Mouse (Mus musculus) kidney, adult 2 months (tissue): ENCODE data around the gene Ppp3cb. TPM values are rescaled to one million over a fixed set of nuclear protein-coding genes. Genes with fewer than 3 reads are reported as not detected.
A peak's percentile ranks its signal among the peaks of the same experiment; 100 is the strongest.
"Not testable (repeated sequence)": the region's sequence is repeated elsewhere in the genome, so short reads cannot be mapped to it uniquely, and the experiment has no call there.

Experiments
- DNase-seq: peaks from one replicate; pipeline ENCODE4 v3.0.0; 2021
- H3K27ac ChIP-seq: fragments of 200-500 bp; 2 replicates; pipeline ENCODE4 v1.5.1; 2012; ENCODE audit warnings: low read depth, low read length, control low read depth, inconsistent platforms; ENCODE audit not compliant: insufficient read depth
- H3K27me3 ChIP-seq: fragments of 200-500 bp; replicated peaks from 2 replicates; pipeline ENCODE4 v1.6.1; 2012; ENCODE audit warnings: mild to moderate bottlenecking, moderate library complexity, low read length, inconsistent platforms; ENCODE audit not compliant: control insufficient read depth, insufficient read depth
- H3K36me3 ChIP-seq: fragments of 200-500 bp; 2 replicates; pipeline ENCODE4 v1.6.1; 2012; ENCODE audit warnings: mild to moderate bottlenecking, moderate library complexity, low read length, inconsistent platforms; ENCODE audit not compliant: control insufficient read depth, insufficient read depth
- H3K4me1 ChIP-seq: fragments of 200-500 bp; 2 replicates; pipeline ENCODE4 v1.6.1; 2011; ENCODE audit warnings: low read length; ENCODE audit not compliant: control insufficient read depth, insufficient read depth
- H3K4me3 ChIP-seq: fragments of 200-500 bp; 2 replicates; pipeline ENCODE4 v1.5.1; 2011; ENCODE audit warnings: mild to moderate bottlenecking, low read depth, low read length, control low read depth; ENCODE audit not compliant: insufficient read depth
- CTCF ChIP-seq: fragments of 200-500 bp; conservative IDR thresholded peaks from 2 replicates; pipeline ENCODE4 v1.5.1; 2011; ENCODE audit warnings: low read depth, mild to moderate bottlenecking, control low read depth, low read length, moderate library complexity, mixed read lengths; ENCODE audit not compliant: insufficient read depth, insufficient read length
- POLR2A ChIP-seq: fragments of 200-500 bp; IDR thresholded peaks from one replicate; pipeline ENCODE4 v1.6.1; 2011; ENCODE audit warnings: low read depth, low read length, control low read depth
- WGBS: fragments of 180-500 bp; shearing (Covaris S2); methylation state at CpG from one replicate; pipeline ENCODE4 v1.1.7; 2018; 5-methylcytosine and 5-hydroxymethylcytosine counted together
- polyA plus RNA-seq: library from polyadenylated mRNA; depleted of rRNA; stranded (reverse); fragments of >200 nt; gene quantifications from 2 replicates; pipeline ENCODE4 v1.2.3, GENCODE M21; 2012; rRNA removed

The Ppp3cb gene
- polyA plus RNA-seq, result 9.7 and 13.7 TPM in 2 replicates

DNA sequence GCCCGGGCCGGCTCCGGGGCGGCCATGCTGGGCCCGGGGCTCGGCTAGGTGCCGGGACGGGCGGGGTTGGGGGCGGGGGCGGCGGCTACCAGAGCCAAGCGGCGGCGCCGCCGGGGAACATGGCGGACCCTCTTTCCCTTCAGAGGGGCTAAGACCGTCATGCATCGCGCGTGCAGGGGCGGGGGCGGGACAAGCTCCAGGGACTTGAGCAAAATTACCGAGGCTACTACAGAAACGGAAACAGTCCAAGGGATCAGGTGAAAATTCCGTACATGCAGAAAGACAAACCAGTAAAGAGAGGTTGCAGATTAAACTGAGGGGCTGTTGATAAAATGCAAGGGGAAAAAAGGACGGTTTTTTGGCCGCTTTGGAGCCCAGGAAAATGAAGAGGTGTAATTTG lies at the start of gene Ppp3cb:
TSS of gene Ppp3cb (minus strand) at position 159 of the 400 bp plus-strand sequence.
- Histone ChIP-seq H3K27me3 (no peaks in the 10 kb centered on the region), H3K4me1 (peaks cover 7% of the 10 kb centered on the region; the same call in 1 of the 2 replicates), H3K36me3 (no peaks in the 10 kb centered on the region), H3K27ac (peak within 1 kb of the TSS; percentile 71), H3K4me3 (peak within 1 kb of the TSS; percentile 99)
- under 1% methylated on average over 27 of the region's 29 CpGs for WGBS
- peak; percentile 92 for DNase-seq
- TF ChIP-seq POLR2A (no peak), CTCF (no peak)

DNA sequence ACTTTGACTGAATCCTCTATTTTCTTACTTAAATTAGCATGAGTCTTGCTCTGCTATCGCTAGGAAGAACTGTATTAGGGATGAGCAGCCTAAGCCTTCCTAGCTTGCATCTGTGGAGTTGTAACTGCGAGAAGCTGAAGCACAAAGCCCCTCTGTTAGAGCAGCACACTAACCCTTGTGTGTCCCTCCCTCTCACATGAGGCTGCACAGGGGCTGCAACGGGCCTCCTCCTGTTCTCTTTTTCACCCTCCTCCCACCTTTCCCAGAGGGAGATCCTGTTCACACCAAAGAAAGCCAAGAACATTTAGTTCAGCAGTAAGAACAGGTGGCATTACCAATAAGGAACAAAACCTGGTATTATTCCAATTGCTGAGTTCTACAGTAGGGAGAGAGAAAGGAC lies 49.4 kb upstream of the Ppp3cb start:
- H3K4me1 ChIP-seq, result no peaks in the 10 kb centered on the region
- H3K27me3 ChIP-seq, result no peaks in the 10 kb centered on the region
- H3K27ac ChIP-seq, result no peak overlapping the region
- H3K36me3 ChIP-seq, result no peaks in the 10 kb centered on the region
- TF ChIP-seq POLR2A (no peak), CTCF (no peak)
- no peak for DNase-seq
- no peak overlapping the region for H3K4me3 ChIP-seq
- WGBS, result 72% methylated on average over 3 of the region's 3 CpGs

DNA sequence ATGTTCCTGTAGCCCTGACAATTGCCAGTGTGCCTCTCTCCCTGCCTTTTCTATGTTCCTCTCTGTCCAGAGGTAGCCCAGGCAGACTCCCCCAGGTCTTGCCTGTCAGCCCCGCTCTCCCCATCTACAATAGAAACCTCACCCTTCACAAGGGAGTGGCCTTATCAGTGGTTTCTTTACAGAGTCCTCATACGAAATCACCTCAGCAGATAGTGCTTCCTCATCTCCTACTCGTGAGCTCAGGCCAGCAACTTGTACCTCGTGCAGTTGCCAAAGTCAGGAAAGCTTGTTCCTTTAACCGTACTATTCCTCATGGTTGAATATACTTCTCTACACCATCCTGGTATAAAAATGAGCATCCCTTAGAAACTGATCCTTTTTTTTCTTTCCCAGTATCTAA lies 41.1 kb upstream of the Ppp3cb start:
- no peak overlapping the region for H3K4me3 ChIP-seq
- H3K36me3 ChIP-seq, result no peaks in the 10 kb centered on the region
- H3K27me3 ChIP-seq, result no peaks in the 10 kb centered on the region
- 91% methylated on average over 5 of the region's 5 CpGs for WGBS
- DNase-seq, result no peak
- TF ChIP-seq POLR2A (no peak), CTCF (no peak)
- H3K4me1 ChIP-seq, result no peaks in the 10 kb centered on the region
- no peak overlapping the region for H3K27ac ChIP-seq

DNA sequence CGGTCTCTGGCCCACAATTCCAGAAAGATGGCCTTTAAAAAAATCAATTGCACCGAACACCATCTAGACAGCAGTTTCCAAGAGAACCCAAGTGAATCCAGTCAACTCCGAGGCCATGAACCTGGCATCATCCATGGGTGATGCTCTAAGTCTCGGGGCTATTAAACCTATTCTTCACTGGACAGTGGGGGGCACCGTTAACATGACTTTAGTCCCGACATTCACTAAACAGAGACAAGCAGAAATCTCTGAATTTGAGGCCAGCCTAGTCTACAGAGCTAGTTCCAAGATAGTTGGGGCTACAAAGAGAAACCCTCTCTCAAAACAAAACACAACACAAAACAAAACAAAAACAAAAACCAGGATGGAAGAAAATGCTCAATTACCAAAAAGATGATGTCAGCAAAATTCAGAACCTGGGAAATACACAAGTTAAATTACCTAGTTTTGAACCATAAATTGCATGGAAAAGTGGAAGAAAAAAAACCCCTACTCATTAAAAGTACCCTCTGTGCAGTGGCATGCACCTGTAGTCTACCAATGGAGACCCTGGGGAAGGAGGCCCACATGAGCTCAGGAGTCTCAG lies 32.5 kb upstream of the Ppp3cb start:
- DNase-seq, result no peak
- 76% methylated on average over 6 of the region's 6 CpGs for WGBS
- no peaks in the 10 kb centered on the region for H3K4me1 ChIP-seq

DNA sequence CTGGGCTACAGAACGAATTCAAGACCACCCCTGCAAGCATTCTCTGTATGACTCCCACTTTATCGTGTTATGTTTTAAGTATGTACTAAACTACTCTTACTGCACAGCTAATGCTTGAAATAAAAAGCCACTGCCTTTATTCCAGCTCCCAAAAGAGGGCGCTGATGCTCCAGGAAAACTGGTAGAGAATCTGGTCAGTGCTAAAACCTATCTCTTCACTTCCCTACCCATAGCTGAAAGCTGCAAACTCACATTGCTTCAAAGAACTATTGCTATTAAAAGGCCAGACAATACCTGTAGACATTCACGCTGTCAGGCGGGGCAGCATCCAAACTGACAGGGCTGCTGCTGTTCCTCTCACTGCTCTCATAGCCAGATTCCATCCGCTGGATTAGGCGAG lies 29.8 kb upstream of the Ppp3cb start:
- H3K27me3 ChIP-seq, result no peaks in the 10 kb centered on the region
- 54% methylated on average over 7 of the region's 7 CpGs for WGBS
- peak; percentile 82 for DNase-seq
- H3K4me3 ChIP-seq, result no peak overlapping the region
- H3K27ac ChIP-seq, result no peak overlapping the region
- no peaks in the 10 kb centered on the region for H3K4me1 ChIP-seq
- H3K36me3 ChIP-seq, result no peaks in the 10 kb centered on the region; the same call in 1 of the 2 replicates
- TF ChIP-seq CTCF, result peak; percentile 49
- TF ChIP-seq POLR2A, result no peak

More for the DNA sequence above, 32.5 kb upstream of the Ppp3cb start:
- H3K27me3 ChIP-seq, result no peaks in the 10 kb centered on the region
- TF ChIP-seq CTCF, result no peak
- TF ChIP-seq POLR2A, result no peak
- H3K4me3 ChIP-seq, result no peak overlapping the region
- H3K27ac ChIP-seq, result no peak overlapping the region
- no peaks in the 10 kb centered on the region; the same call in 1 of the 2 replicates for H3K36me3 ChIP-seq

DNA sequence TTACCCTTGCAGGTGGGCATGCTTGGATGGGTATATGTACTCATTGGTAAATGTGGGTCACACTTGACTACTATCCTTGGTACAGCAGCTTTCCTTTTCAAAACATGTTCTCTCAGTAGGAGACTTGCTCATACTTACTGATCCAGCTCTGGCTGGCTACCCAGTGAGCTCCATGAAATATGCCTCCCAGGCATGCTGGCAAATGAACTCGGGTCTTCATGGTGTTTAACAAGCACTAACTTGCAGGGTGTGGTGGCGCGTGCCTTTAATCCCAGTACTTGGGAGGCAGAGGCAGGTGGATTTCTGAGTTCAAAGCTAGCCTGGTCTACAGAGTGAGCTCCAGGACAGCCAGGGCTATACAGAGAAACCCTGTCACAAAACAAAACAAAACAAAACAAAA lies 26.8 kb upstream of the Ppp3cb start:
- 66% methylated on average over 3 of the region's 3 CpGs for WGBS
- H3K36me3 ChIP-seq, H3K4me3 ChIP-seq, H3K27ac ChIP-seq, H3K4me1 ChIP-seq, H3K27me3 ChIP-seq: not testable (repeated sequence)
- peak; percentile 26 for DNase-seq

DNA sequence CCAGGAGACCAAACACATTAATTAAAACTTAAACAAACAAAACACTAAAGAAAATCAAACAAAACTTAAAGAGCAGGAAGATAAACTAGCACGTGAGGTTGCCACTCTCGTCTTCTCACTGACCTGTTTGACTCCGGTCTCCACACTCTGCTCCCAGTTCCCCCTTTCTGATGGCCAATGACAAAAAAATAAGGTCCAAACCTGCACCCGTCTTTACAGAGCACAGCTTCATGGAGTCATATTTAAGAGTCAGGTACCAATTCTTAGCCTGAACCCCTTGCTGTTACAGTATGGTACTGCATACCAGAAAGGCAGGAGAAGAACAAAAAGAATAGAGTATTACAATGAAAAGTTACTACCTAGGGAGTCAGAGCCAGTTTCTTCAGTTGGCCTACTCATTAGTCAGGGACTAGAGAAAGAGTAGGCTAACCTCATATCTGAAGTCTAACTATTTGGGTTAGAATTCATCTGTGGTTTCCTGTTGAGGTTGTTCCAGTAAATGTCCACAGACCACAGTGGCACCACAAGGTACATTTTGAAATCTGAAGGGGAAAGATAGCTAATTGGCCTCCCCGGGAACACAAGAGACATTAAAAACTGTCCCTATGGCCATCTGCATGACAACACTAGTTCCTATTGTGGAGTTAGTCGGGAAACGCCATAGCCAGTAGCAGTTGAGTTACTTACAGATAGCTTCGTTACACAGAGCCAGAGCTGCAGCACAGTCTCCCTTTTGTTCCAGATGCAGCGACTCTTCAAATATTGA lies 19.1 kb upstream of the Ppp3cb start:
- Histone ChIP-seq H3K27me3 (no peaks in the 10 kb centered on the region), H3K4me1 (no peaks in the 10 kb centered on the region), H3K36me3 (peaks cover 4% of the 10 kb centered on the region; the same call in 1 of the 2 replicates), H3K27ac (no peak overlapping the region), H3K4me3 (no peak overlapping the region)
- TF ChIP-seq CTCF, result no peak
- TF ChIP-seq POLR2A, result no peak
- 88% methylated on average over 9 of the region's 9 CpGs for WGBS
- DNase-seq, result no peak
